Mouse (Mus musculus): ENCODE measurements around the gene Spryd4. TPM values are rescaled to one million over a fixed set of nuclear protein-coding genes. Genes with fewer than 3 reads are reported as not detected.
A peak's percentile ranks its signal among the peaks of the same experiment; 100 is the strongest.
"Not testable (repeated sequence)": the region's sequence is repeated elsewhere in the genome, so short reads cannot be mapped to it uniquely, and the experiment has no call there.

The Spryd4 gene
- polyA plus RNA-seq, 1 experiment from 2014 or later = 31.1 TPM

GRCm38 (mm10) chr10:128179989-128180388, 31.6 kb downstream of the Spryd4 start, which contains the start of gene Rbms2:
Gene Rbms2, minus strand, starts transcription at chr10:128180297.
- Histone ChIP-seq H3K4me2 (peak within 1 kb of the TSS; percentile 50), H3K27me3 (replicated peaks) (no peaks in the 10 kb centered on the region), H3K9me3 (no peaks in the 10 kb centered on the region), H3K36me3 (no peaks in the 10 kb centered on the region), H3K4me3 (replicated peaks) (peak within 1 kb of the TSS; percentile 14), H3K27ac (peak within 1 kb of the TSS; percentile 80), H3K4me1 (no peaks in the 10 kb centered on the region), H3K9ac (no peak within 1 kb of the TSS)
- ATAC-seq (ENCODE audit: insufficient read depth, low FRiP score, low read depth) = no peak
- 2% methylated on average over 6 of the region's 6 CpGs for WGBS

GRCm38 (mm10) chr10:128177316-128177715, 34.3 kb downstream of the Spryd4 start:
- H3K27me3 ChIP-seq (replicated peaks) = no peaks in the 10 kb centered on the region
- H3K9me3 ChIP-seq = no peaks in the 10 kb centered on the region
- H3K4me2 ChIP-seq = no peak overlapping the region
- ATAC-seq (ENCODE audit: insufficient read depth, low FRiP score, low read depth) = no peak
- H3K27ac ChIP-seq = no peak overlapping the region
- no peaks in the 10 kb centered on the region for H3K4me1 ChIP-seq
- no peak overlapping the region for H3K9ac ChIP-seq
- 84% methylated on average over 4 of the region's 4 CpGs for WGBS
- H3K36me3 ChIP-seq = no peaks in the 10 kb centered on the region
- no peak overlapping the region for H3K4me3 ChIP-seq (replicated peaks)

DNA sequence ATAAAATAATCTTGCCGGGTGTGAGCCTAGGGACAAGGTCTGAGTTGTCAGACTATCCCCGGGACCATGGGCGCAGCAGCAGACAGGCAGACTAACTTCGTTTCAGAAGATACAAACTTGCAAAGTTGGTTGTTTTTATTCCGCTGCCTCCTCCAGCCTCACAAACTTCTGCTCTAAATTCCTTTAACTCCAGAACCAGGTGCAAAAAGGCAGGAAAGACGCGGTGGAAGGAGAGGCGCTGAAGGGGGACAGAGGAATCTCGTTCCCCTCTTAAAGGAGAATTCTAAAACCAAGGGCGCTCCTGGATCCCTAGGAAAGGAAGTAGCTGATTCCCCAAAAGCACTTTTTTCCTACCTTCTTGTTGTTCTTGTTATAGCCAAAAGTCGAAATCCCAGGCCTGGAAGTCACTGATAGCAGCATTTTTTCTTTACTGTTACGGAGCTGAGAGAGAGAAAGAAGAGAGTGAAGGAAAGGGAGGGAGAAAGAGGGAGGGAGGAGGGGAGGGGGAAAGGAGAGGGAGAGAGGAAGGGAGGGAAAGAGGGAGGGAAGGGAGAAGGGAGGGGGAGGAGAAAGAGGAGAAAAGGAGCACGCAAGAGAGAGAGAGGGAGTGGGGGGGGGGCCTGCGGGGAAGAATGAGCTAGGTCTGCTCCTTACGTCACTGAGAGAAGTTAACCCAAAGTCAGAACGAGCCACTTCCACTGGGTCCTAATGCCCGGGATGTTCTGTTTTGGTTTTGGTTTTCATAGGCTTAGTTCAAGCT, 35.4 kb downstream of the Spryd4 start:
- Histone ChIP-seq H3K4me3 (replicated peaks) (peak overlapping the region; percentile 48), H3K4me2 (peak overlapping the region; percentile 58), H3K4me1 (no peaks in the 10 kb centered on the region), H3K36me3 (no peaks in the 10 kb centered on the region), H3K9me3 (no peaks in the 10 kb centered on the region), H3K27ac (peak overlapping the region; percentile 93), H3K9ac (peak overlapping the region; percentile 25), H3K27me3 (replicated peaks) (no peaks in the 10 kb centered on the region)
- under 1% methylated on average over 17 of the region's 17 CpGs for WGBS
- ATAC-seq (ENCODE audit: insufficient read depth, low FRiP score, low read depth) = peak; percentile 89

GRCm38 (mm10) chr10:128175302-128175701, 36.3 kb downstream of the Spryd4 start:
- Histone ChIP-seq H3K9me3 (no peaks in the 10 kb centered on the region), H3K4me3 (replicated peaks) (peak overlapping the region; percentile 48), H3K4me2 (peak overlapping the region; percentile 58), H3K27ac (peak overlapping the region; percentile 93), H3K27me3 (replicated peaks) (no peaks in the 10 kb centered on the region), H3K4me1 (no peaks in the 10 kb centered on the region), H3K36me3 (no peaks in the 10 kb centered on the region), H3K9ac (peak overlapping the region; percentile 25; the same call in 1 of the 2 replicates)
- ATAC-seq (ENCODE audit: insufficient read depth, low FRiP score, low read depth) = no peak
- WGBS = 2% methylated on average over 3 of the region's 3 CpGs

- H3K36me3 ChIP-seq; H3K4me1 ChIP-seq; H3K9ac ChIP-seq; ATAC-seq (ENCODE audit: insufficient read depth, low FRiP score, low read depth); H3K4me2 ChIP-seq; H3K27ac ChIP-seq; H3K4me3 ChIP-seq (replicated peaks); H3K9me3 ChIP-seq; H3K27me3 ChIP-seq (replicated peaks): not testable (repeated sequence)
- WGBS = 94% methylated on average over 9 of the region's 10 CpGs
Measured at GRCm38 (mm10) chr10:128171348-128171747, 40.3 kb downstream of the Spryd4 start.

GRCm38 (mm10) chr10:128167091-128167490, 44.5 kb downstream of the Spryd4 start:
- 28% methylated on average over 6 of the region's 6 CpGs for WGBS
- no peak overlapping the region for H3K9ac ChIP-seq
- no peak for ATAC-seq (ENCODE audit: insufficient read depth, low FRiP score, low read depth)
- no peaks in the 10 kb centered on the region for H3K27me3 ChIP-seq (replicated peaks)
- H3K4me1 ChIP-seq = 0 out of 2 replicates have a peak, but pooled peaks cover 3% of the 10 kb centered on the region
- no peaks in the 10 kb centered on the region for H3K9me3 ChIP-seq
- no peak overlapping the region for H3K27ac ChIP-seq
- H3K36me3 ChIP-seq = no peaks in the 10 kb centered on the region
- H3K4me2 ChIP-seq = no peak overlapping the region
- H3K4me3 ChIP-seq (replicated peaks) = no peak overlapping the region

DNA sequence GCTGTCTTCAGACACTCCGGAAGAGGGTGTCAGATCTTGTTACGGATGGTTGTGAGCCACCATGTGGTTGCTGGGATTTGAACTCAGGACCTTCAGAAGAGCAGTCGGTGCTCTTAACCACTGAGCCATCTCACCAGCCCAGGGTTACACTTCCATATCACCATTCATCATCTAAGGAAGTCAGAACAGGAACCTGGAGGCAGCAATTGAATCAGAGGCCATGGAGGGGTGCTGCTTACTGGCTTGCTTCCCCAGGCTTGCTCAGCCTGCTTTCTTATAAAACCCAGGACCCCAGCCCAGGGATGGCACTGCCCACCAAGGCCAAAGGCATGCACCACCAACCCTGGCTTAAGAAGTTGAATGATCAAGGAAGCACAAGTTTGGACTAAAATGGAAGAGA, 45.9 kb downstream of the Spryd4 start:
- not testable (repeated sequence) for H3K4me2 ChIP-seq; H3K27ac ChIP-seq; H3K9me3 ChIP-seq; H3K27me3 ChIP-seq (replicated peaks); H3K36me3 ChIP-seq; H3K4me1 ChIP-seq; H3K4me3 ChIP-seq (replicated peaks); H3K9ac ChIP-seq; ATAC-seq (ENCODE audit: insufficient read depth, low FRiP score, low read depth)
- 73% methylated on average over 3 of the region's 3 CpGs for WGBS

Other genes starting within 250 kb of the Spryd4 start
- gene Hsd17b6, start 204.2 kb downstream of the Spryd4 start, polyA plus RNA-seq (2015; fragmentation: Nextera tagmentation; extraction: Ambion mirVana) = not detected in 2 replicates
- gene Prim1, start 196.6 kb downstream of the Spryd4 start, polyA plus RNA-seq (2015; fragmentation: Nextera tagmentation; extraction: Ambion mirVana) = 69.9 and 75.1 TPM in 2 replicates
- 639 and 789 TPM in 2 replicates for gene Naca, start 176.2 kb downstream of the Spryd4 start, polyA plus RNA-seq (2015; fragmentation: Nextera tagmentation; extraction: Ambion mirVana)
- gene Ptges3, start 152.9 kb downstream of the Spryd4 start, polyA plus RNA-seq (2015; fragmentation: Nextera tagmentation; extraction: Ambion mirVana) = 522 and 529 TPM in 2 replicates
- gene Atp5b, start 128.5 kb downstream of the Spryd4 start, polyA plus RNA-seq (2015; fragmentation: Nextera tagmentation; extraction: Ambion mirVana) = 2,393 and 2,495 TPM in 2 replicates
- gene Baz2a, start 120.2 kb downstream of the Spryd4 start, polyA plus RNA-seq (2015; fragmentation: Nextera tagmentation; extraction: Ambion mirVana) = 10.1 and 11.7 TPM in 2 replicates
- gene Rbms2, start 31.5 kb downstream of the Spryd4 start, polyA plus RNA-seq (2015; fragmentation: Nextera tagmentation; extraction: Ambion mirVana) = 27.3 and 29.8 TPM in 2 replicates
- gene Gls2, start 17.4 kb downstream of the Spryd4 start, polyA plus RNA-seq (2015; fragmentation: Nextera tagmentation; extraction: Ambion mirVana) = 4.3 and 5.2 TPM in 2 replicates
- 0.14 TPM in 1 of 2 replicates, not detected in the other for gene Mip, start 14.0 kb upstream of the Spryd4 start, polyA plus RNA-seq (2015; fragmentation: Nextera tagmentation; extraction: Ambion mirVana)
- gene Timeless, start 20.3 kb upstream of the Spryd4 start, polyA plus RNA-seq (2015; fragmentation: Nextera tagmentation; extraction: Ambion mirVana) = 43.7 and 46.4 TPM in 2 replicates
- 0.24 and 0.55 TPM in 2 replicates for gene Apon, start 42.3 kb upstream of the Spryd4 start, polyA plus RNA-seq (2015; fragmentation: Nextera tagmentation; extraction: Ambion mirVana)
- gene Apof, start 56.9 kb upstream of the Spryd4 start, polyA plus RNA-seq (2015; fragmentation: Nextera tagmentation; extraction: Ambion mirVana) = 2.8 and 8.5 TPM in 2 replicates
- gene Stat2, start 58.8 kb upstream of the Spryd4 start, polyA plus RNA-seq (2015; fragmentation: Nextera tagmentation; extraction: Ambion mirVana) = 13.0 and 16.3 TPM in 2 replicates
- gene Il23a, start 86.9 kb upstream of the Spryd4 start, polyA plus RNA-seq (2015; fragmentation: Nextera tagmentation; extraction: Ambion mirVana) = 0.40 and 0.46 TPM in 2 replicates
- 27.1 and 31.2 TPM in 2 replicates for gene Pan2, start 91.5 kb upstream of the Spryd4 start, polyA plus RNA-seq (2015; fragmentation: Nextera tagmentation; extraction: Ambion mirVana)
- 331 and 344 TPM in 2 replicates for gene Cnpy2, start 110.7 kb upstream of the Spryd4 start, polyA plus RNA-seq (2015; fragmentation: Nextera tagmentation; extraction: Ambion mirVana)
- gene Cs, start 125.9 kb upstream of the Spryd4 start, polyA plus RNA-seq (2015; fragmentation: Nextera tagmentation; extraction: Ambion mirVana) = 192 and 212 TPM in 2 replicates
- 14.0 and 14.5 TPM in 2 replicates for gene Coq10a, start 157.2 kb upstream of the Spryd4 start, polyA plus RNA-seq (2015; fragmentation: Nextera tagmentation; extraction: Ambion mirVana)
- 12.8 and 15.8 TPM in 2 replicates for gene Ankrd52, start 165.3 kb upstream of the Spryd4 start, polyA plus RNA-seq (2015; fragmentation: Nextera tagmentation; extraction: Ambion mirVana)
- gene Slc39a5, start 189.4 kb upstream of the Spryd4 start, polyA plus RNA-seq (2015; fragmentation: Nextera tagmentation; extraction: Ambion mirVana) = 34.5 and 39.4 TPM in 2 replicates
- gene Nabp2, start 199.7 kb upstream of the Spryd4 start, polyA plus RNA-seq (2015; fragmentation: Nextera tagmentation; extraction: Ambion mirVana) = 66.3 and 81.0 TPM in 2 replicates
- 33.2 and 35.4 TPM in 2 replicates for gene Rnf41, start 199.8 kb upstream of the Spryd4 start, polyA plus RNA-seq (2015; fragmentation: Nextera tagmentation; extraction: Ambion mirVana)
- gene Smarcc2, start 247.4 kb upstream of the Spryd4 start, polyA plus RNA-seq (2015; fragmentation: Nextera tagmentation; extraction: Ambion mirVana) = 63.1 and 70.0 TPM in 2 replicates

Measured in stomach, embryonic 15.5 days (tissue).